Mouse (Mus musculus) urinary bladder, adult 18-20 months (tissue): ENCODE data around the gene Bpgm.

Experiments
- DNase-seq, 2 experiments: peaks; one replicate each; pipeline ENCODE4 v3.0.0; 2022; ENCODE audit warnings: low spot score in 2 of 2, mixed read lengths in 2 of 2

Gene Bpgm

DNA sequence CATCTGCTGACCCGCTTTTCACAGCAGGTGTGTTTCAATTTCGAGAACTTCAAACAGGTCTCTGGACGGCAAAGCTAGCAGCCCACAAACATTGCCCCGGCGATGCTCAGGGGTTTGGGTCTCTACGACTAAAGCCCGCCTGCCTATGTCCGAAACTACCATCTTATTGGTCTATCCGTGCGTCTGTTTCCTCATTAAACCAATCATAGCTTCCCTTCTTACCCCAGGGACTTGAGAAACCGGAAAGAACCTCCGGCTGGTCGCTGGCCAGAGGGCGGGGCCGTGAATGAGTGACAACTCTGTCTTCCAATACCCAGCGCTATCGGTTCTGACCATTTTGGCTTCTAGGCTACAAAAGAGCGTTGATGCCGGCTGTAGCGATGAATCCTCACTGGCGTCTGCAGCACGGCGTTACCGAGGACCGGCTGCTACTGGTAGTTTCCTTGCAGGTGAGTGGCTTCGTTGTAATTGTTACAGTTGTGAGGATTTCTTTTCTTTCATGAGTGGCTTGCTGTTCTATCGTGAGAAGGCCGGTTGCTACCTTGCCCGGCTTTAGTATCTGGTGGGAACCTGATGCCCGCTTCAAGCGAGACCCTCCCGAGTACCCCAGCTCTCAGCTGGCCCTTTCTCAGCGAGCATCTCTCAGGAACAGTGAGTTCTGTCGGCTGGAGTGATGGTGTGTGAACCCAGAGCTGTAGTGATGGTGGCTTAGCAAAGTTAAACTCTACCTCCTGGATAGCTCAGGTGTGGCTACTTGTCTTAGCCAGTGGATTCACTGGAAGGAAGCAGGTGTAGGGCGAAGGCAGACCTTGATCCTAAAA is at the start of gene Bpgm:
Gene Bpgm, plus strand, starts transcription at position 234 of the 821 bp plus-strand sequence.
- DNase-seq: peak; percentile 99

DNA sequence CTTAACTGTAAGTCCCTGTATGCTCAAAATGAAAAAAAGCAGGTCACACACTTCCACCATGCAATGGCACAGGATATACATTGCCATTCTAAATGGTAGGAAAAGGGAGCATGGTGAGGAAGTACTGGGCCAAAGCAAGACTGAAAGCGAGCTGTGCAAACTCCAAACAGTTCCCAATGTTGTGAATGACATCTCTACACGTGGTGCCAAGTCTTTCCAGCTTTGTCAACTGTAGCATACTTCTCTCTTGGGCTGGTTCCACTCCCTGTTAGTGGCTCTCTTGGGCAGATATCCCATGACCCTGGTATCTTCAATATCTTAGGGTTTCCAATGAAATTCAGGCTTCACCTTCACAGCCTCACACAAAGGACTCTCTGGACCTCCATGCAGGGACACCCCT is 37.0 kb upstream of the Bpgm start:
- DNase-seq: no peak

DNA sequence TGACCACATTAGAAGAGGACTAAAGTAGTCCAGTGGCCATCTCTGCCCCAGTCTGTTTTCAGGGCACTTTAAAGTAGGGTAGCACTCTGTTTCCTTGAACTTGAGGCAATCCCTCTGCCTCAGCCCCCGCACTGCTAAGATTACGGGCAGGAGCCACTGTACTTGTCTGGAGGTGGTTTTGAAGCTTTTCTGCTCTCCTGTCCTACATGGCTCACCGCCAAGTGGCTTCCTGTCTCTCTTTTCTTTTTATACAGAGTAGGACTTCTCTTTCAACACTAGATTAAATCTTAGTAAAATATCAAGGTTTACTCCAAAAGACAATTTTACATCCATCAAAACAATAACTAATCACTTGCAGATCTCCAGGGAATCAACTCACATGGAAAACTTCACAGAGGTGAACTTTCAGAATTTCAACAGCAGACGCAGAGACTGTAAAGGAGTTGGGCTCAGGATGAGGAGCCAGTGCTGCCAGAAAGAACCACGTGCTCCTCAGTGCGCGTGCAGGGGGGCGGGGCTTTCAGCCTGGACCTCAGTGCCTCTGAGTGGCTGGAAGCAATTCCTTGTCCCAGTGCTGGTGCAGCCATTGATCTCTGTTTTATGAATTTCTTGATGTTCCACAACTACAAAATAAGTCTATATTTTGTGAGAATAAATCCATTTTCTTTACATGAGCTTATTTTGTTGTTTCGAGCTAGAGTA is 34.3 kb upstream of the Bpgm start:
- no peak for DNase-seq

GRCm38 (mm10) chr6:34443791-34444190 is 32.2 kb upstream of the Bpgm start:
- DNase-seq: no peak

DNA sequence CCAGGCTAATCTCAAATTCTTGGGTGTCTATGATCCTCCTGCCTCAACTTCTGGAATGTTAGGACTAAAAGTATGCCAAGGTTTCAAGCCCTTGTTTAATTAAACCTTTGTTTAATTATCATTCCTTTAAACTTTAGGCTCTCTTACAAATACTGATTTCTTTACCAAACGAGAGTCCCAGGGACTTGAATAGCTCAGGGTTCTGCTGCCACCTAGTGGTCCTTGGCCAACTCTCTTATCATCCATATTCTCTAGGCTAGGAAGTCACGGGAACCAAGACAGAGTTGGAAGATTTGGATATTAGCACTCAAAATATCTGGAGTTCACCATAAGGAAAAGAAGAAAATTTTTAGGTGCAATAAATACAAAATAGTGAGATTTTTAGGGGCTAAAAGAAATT is 28.0 kb upstream of the Bpgm start:
- DNase-seq: peak; percentile 23 to 54

GRCm38 (mm10) chr6:34448696-34449095 is 27.3 kb upstream of the Bpgm start:
- no peak for DNase-seq

DNA sequence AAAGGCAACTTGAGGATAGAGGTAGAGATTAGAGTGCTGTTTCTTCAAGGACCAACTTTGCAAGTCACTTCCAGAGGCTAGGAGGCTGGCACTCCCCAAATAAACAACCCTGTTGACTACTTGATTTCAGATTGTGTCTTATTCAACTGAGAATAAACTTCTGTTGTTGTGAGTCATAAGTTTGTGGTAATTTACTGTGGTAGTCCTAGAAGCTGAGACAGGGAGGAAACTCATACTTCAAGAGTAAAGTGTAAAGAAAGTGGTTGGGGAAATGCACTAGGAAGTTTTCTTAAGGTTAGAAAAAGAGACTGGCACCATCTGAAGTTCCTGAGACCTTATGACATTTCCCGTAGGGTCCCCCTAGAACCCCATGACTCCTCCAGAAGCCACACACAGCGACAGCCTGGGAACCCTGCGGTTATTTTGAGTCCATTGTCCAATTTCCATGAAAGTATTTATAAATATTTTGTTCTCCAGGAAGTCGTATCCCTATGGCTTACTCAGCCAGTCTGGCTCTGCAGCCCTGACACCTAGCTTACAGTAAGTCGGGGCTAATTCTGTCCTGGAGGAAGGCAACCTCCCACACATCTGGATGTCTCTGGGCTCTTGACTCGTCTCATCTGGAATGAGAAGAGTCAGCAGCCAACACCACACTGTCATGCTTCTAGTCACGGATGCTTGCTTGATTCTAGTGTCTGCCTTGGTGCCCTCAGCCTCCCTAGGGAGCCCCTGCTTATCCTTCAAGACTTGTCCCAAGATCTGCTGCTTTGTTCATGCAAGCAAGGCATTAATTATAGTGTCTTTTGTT is 22.8 kb upstream of the Bpgm start:
- DNase-seq: no peak

- DNase-seq: no peak
Observed at GRCm38 (mm10) chr6:34459456-34459855, 16.6 kb upstream of the Bpgm start.

DNA sequence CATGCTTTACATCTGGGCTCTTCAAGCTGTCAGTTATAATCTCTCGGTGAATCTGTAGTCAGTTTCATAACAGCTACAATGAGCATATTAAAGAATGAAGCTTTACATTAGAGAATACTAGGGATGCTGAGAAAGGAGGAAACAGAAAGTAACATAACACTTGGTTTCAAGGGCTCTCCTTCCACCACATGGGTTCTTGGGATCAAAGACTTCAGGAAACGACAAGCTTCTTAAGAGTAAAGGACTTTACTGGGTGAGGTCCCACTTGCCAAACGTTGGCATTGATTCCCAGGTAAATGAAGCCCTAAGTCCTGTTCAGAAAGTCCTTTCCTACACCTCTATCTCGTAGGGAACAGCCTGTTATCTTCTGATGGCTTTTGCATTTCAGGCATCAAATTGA is 15.4 kb upstream of the Bpgm start:
- DNase-seq: no peak

GRCm38 (mm10) chr6:34463582-34463981 is 12.4 kb upstream of the Bpgm start:
- no peak for DNase-seq

DNA sequence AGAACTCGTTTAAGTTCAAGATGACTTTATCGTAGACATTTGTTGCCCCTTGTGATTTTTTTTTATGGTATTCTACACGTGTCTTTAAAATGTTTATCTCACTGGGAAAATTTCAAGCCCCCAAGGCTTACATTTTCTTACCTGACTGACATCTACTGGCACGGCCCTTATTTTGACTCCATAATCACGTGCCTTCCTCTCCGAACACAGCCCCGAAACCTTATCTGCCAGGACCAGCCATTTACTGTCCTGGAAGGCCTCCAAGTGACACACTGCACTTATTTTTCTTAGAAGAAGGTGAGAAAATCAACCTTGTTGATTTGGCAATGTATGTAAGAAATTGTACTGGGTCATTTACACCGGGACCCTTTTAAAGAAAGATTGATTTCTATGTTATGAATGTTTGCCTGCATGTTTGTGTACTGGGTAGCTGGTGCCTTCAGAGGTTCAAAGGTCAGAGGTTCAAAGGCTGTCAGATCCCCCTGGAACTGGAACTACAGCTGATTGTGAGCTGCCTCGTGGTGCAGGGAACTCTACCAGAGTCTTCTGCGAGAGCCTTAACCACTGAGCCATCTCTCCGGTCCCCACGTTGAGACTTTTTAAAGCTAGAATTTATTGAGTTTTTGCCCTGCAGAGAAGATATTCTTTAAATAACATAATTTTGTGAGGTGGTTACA is 4.4 kb upstream of the Bpgm start:
- no peak for DNase-seq

GRCm38 (mm10) chr6:34473346-34473745 is 2.7 kb upstream of the Bpgm start:
- DNase-seq: no peak

DNA sequence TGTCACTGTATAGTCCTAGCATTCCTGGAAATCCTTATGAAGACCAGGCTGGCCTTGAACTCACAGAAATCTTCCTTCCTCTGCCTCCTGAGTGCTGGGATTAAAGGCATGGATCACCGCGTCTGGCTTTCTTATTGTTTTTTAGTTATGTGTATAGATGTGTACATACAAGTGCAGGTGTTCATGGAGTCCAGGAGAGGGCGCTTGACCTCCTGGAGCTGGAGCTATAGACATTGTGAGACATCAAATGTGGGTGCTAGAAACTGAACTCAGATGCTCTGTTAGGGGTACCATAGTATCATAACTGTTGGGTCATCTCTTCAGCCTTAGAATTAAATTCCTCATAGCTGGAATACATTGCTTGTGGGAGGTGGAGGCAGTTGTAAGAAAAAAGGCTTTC is 2.0 kb upstream of the Bpgm start:
- no peak for DNase-seq

GRCm38 (mm10) chr6:34475391-34475790 is 616 bp upstream of the Bpgm start:
- DNase-seq: no peak

DNA sequence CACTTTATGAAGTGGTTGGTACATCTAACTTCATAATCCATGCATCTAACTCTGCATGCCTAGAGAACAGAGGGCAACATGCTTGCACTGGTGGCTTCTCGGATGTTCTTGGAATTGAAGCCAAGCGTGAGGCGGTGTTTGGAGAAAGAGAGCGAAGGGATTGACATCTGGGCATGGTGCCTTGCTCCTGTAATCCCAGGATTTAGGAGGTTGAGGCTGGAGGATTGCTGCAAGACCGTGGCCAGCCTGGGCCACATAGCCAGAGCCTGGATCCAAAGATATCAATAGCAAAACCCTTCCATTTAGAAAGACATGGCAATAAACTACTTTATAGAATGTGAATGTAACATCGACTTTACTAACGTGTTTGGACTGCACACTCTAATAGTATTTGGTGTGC is 2.0 kb downstream of the Bpgm start:
- no peak for DNase-seq

GRCm38 (mm10) chr6:34478677-34479360 is 2.8 kb downstream of the Bpgm start:
- DNase-seq: no peak

DNA sequence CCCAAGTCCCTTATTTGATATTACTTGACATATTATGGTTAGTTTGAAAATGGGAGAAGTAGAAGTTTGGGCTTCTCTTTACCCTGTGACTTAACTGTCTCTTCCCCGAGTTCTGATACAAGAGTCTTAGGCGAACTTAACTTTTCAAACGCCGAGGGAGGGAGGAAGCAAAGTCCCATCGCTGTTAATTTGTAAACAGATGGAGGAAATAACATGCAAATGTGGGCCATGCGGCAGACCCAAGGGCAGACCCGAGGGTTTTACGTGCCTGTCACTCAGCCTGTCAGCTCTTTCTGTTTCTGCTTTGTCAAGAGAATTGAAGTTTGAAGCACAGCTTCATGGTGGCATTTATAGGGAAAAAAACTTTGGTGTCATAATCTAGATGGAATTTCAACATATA is 3.5 kb downstream of the Bpgm start:
- DNase-seq: no peak

DNA sequence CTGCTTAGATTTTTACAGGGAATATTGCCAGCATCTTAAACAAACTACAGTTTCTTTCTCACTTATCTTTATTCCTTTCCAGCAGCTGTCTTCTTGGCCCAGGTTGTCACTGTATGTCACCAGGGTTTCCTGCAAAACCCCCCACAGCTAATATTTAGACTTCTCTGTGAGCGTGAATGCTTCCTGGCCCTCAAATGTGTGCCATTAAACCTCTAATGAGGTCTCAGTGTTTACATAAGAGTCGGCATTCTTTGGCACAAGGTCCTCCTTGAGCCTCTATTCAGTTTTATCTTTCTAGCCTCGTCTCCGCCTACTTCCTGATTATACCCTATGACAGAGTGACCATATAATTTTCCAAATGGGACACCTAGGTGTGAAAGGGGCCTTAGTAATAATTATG is 4.7 kb downstream of the Bpgm start:
- no peak for DNase-seq

- no peak for DNase-seq
Observed at GRCm38 (mm10) chr6:34481349-34481748, 5.3 kb downstream of the Bpgm start.

- DNase-seq: no peak
Observed at GRCm38 (mm10) chr6:34482842-34483241, 6.8 kb downstream of the Bpgm start.

DNA sequence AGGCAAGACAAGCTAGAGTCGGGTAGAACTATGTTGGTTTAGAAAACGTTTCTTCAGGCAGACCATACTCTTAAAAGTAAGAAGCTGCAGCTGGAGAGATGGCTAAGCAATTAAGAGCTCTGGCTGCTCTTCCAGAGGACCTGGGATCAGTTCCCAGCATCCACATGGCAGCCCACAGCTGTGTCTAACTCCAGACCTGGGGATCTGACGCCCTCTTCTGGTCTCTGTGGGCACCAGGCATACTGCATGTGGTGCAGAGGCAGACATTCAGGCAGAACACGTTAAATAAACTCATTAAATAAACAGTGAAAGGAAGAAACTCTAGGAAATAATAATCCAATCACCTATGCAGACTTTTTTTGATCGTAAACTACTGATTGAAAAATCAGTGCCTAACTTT is 7.4 kb downstream of the Bpgm start:
- no peak for DNase-seq
